Mouse (Mus musculus) fibroblast of lung, adult 2 months (primary cell): ENCODE data around the gene 1700011M02Rik.
"Not testable (repeated sequence)": the region's sequence is repeated elsewhere in the genome, so short reads cannot be mapped to it uniquely, and the experiment has no call there.

ENCODE experiments used
- DNase-seq: peaks from one replicate; pipeline ENCODE4 v3.0.0-alpha.2; 2011; ENCODE audit warnings: low read depth

Gene 1700011M02Rik

DNA sequence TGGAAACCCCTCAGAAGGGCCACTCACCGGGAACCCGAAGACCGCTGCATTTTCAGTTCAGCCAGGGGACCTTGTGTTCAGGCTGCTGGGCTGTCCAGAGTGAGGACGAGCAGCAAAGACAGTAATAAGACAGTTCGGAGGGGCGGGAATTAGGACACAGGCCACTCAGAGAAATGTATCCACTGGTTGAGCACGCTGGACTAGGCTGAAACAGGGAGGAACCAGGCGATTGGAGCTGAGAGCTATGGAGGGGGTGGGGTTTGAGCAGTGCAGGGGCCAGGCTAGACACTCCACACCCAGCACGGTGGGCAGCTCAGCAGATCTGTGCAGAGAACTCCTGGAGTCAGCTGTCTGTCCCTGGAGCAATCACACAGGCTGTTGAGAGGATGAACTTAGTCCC is at the start of gene 1700011M02Rik, which contains the start of gene Dmrtc1a:
Gene 1700011M02Rik, plus strand, starts transcription at position 319 of the 400 bp plus-strand sequence.
Gene Dmrtc1a, minus strand, starts transcription at position 101 of the 400 bp plus-strand sequence.
- DNase-seq = not testable (repeated sequence)

DNA sequence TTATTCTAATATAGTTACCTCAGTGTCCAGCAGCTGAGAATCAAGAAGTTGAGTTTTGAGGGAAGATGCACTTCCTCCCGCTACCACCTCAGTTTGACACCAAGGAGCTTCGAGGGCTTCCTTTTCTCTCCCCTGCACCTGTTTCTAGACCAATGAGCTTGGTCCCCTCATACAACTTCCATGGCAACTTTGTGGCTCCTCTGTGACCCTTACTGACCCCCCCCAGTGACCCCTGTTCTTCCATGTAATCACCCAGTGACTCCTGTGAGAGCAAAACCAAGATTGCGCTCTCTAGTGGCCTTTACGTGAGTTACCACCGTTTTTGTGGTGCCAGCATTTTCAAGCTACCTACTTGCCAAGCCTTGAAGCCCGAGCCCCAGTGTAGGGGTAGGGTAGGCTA is 40.8 kb upstream of the 1700011M02Rik start, which contains the start of gene 1700031F05Rik:
Gene 1700031F05Rik, minus strand, starts transcription at position 101 of the 400 bp plus-strand sequence.
- DNase-seq = no peak

DNA sequence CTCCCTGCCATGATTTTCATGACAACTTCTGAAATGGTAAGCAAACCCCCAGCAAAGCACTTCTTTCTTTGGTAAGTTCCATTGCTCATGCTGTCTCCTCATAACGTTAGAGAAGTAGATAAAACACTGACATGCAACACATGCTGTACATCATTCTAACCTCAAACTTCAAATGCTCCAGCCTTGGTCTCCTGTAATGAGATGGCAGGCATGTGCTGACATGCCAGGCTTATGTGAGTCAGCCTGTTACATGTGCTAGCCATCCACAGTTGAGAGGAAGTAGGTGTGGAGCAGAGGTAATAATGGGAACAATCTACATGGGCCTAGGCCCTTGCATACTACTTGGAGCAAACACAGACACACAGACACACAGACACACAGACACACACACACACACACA is 6.1 kb downstream of the 1700011M02Rik start:
- DNase-seq = not testable (repeated sequence)

DNA sequence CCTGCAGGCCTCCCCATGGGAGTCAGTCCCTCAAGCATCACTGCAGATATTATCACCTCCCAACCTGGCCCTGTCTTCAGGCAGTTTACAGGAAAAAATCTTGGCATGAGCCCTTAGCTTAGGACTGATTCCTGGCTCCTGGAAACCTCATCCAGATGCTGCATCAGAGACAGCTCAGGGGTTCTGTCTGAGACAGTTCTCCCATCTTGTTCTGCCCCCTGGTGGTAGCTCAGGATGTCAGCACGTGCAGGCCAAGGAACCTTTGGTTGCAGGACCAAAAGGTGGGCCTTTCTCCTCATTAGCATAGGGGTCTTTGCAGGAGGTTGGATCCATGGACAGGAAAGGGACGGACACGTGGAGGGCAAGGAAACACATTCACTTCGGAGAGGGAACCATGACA is 18.0 kb downstream of the 1700011M02Rik start:
- not testable (repeated sequence) for DNase-seq

DNA sequence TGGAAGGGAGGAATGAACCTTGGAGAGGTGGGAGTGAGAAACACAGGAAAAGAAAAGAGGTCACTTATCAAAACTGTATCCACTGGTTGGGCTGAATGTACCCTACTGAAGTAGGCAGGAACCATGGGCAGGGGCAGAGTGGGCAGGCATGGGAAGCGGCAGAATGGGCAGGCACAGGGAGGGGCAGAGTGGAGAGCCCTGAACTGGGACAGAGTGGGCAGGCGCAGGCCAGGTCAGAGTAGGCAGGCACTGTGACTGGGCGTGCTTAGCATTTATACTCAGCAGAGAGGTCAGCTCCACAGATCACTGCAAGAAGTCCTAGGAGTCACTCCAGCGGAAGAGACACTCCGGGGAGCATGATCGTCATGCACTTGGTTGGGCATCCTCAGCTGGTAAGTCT is 19.4 kb downstream of the 1700011M02Rik start, which contains the start of gene 1700018G05Rik:
Gene 1700018G05Rik, plus strand, starts transcription at position 301 of the 400 bp plus-strand sequence.
- DNase-seq = not testable (repeated sequence)

DNA sequence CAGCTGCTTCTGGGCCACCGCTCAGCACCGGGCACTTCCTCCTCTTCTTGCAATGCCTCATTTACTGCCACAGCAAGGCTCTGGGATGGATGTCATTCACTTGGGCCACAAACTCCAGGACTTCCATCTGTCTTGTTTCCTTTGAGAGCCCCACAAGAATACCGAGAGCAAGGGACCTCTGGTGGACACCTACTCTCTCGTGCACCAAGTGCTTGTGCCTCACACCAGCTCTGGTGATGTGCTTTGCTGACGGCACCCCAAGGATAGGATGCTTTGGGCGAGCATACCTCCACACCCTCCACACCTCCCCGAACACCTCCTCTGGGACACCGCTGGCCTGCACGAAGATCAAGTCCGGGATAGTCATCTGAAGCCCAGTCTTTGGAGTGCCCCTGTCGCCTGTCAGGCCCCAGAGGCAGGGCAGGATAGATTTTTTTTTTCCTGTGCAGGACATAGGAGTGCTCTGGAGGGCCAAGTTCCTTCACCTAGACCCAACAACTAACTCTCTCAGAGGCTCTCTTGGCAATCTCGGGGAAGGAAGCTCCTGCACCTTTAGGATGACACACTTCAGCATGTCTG is 24.4 kb downstream of the 1700011M02Rik start:
- no peak for DNase-seq

DNA sequence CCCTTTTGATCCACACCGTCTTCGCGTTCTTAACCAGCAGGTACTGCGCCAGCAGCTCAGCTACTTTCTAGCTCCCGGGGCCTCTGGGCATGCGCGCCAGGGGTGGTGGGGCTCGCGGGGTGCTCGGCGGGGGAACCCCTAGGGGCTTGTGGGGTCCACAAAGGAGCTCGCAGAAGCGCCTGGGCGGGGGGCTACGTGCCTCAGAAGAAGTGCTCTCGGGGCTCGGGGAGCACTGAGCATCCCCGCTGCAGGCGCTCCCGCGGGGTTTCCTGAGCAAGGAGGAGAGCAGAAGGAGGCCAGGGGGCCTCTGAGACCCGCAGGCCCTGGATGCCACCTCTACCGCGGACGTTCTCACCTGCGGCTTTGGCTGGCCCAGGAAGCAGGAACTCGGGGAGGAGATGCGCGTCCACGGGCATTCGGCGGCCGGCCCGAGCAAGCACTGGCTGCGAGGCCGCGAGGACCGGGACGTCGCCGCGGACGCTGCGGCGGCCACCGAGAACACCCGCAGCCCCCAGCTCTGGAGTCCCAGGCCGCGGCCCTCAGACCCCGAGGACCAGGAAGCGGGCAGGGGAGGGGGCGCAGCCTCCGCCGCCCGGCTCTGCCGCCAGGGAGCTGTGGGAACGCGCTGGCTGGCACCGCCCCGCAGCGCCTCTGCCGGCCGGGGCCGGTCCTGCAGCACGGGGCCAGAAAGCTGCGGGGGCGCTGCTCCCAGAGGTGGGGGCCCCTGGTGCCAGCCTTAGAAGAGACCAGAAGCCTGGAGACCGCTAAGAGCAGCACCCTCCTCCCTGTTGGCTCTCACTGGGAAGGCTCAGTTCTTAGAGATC is 25.1 kb downstream of the 1700011M02Rik start:
- no peak for DNase-seq

DNA sequence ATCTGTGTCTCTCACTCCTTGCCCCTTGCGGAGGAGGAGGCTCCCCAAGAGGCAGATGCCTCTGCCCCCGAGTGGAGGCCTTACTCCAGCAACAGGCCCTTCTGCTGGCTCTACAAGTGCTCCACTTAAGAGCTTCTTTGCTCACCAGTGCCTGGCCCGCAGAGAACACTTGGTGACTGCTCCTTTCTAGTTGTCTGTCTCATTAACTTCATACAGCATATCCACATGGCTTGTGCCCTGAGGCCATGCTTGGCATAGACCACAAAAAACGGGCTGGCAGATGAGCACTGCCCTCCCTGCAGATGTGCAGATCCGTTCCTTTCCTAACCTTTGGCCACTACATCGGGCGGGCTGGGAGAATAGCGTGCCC is 25.7 kb downstream of the 1700011M02Rik start:
- DNase-seq = no peak

DNA sequence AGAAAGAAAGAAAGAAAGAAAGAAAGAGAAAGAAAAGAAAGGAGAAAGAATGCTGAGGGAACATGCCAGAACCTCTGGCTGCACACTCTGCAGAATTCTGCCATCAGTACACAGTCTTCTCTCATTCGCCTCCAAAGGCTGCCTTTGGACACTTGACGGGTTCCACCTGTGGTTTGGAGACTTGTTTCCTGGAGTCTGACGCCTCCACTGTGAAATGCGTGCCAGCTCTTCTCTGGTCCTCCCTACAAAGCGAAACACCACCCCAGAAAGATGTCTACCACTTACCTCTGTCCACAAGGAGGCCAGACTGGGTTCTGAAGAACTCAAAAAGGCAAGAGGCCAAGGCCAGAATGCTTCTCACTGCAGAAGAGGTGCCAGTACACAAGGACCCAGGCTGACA is 28.0 kb downstream of the 1700011M02Rik start:
- DNase-seq = no peak

DNA sequence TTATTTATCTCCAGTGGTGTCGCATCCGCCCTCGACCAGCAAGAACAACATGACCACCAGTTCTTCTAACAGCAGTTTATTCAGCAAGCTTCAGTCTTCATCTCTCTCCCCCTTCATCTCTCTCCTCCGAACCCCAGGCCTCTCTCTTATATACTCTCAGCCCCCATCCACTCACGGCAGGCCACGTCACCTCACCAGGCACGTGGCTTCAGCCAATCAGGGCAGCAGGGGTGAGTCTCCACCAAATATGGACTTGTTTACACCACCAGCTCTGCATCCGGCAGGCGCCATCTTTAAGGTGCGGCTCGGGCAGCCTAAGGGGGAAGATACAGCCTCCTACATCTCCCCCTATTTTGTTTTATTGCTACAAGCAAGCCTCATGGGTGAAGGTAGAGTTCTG is 41.4 kb downstream of the 1700011M02Rik start:
- not testable (repeated sequence) for DNase-seq

DNA sequence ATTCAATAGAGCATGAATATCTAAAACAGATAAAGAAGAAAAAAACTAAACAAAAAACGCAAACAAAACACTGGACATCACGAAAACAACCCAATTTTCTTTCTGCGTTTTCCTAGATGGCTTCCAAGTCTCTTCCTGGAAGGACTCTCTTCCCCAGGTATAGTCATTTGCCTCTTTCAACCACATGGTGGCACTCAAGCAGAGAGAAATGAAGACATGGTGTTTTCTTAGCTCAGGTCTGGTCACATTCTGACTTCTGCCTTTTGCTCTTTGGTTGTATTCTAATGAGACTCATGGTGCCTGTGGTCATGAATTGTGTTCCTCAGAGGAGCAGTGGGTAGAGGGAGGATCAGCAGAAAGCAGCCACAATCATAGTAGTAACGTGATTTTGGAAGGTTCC is 50.2 kb downstream of the 1700011M02Rik start:
- no peak for DNase-seq
